Mouse (Mus musculus): ENCODE results near the gene Erfe. TPM values are rescaled to one million over a fixed set of nuclear protein-coding genes. Genes with fewer than 3 reads are reported as not detected.

The Erfe gene
- polyA plus RNA-seq, 2 experiments = 1.5 to 2.1 TPM

DNA sequence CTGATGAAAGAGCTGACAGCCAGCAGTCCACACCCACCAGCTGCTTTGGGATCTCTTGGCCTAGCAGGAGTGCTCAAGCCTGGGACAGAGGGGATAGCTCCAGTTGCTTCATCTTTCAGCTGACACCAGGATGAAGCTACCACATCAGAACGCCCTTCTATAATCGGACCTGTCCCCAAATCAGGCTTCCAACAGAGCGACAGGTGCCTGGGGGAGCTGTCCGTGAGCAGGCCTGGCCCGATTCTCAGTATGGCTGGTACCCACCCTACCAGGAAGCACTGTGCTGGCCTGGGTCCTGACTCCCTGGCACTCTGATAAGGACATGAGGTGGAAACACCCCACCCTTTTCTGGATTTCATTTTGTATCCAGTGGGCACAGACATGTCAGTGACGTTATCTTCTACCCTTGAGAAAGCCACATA is 7.2 kb downstream of the Erfe start:
- H3K27ac ChIP-seq (replicated peaks; ENCODE audit: low read depth, low read length) = no peak overlapping the region
- H3K9ac ChIP-seq (ENCODE audit: low read depth, low read length, severe bottlenecking) = no peak overlapping the region
- H3K4me1 ChIP-seq (ENCODE audit: control insufficient read depth, insufficient read depth, low read length) = no peaks in the 10 kb centered on the region
- ATAC-seq (ENCODE audit: low FRiP score, low read depth) = peak; percentile 13; the same call in 1 of the 2 replicates
- H3K9me3 ChIP-seq (ENCODE audit: control insufficient read depth, low read length) = no peaks in the 10 kb centered on the region
- H3K27me3 ChIP-seq (ENCODE audit: control insufficient read depth, insufficient read depth, low read length) = no peaks in the 10 kb centered on the region
- DNase-seq (ENCODE audit: low spot score) = no peak
- TF ChIP-seq POLR2A (IDR thresholded peaks at IDR 0.05; ENCODE audit: borderline replicate concordance, extremely low read depth, insufficient read depth, insufficient read length) = no peak
- H3K4me3 ChIP-seq (replicated peaks; ENCODE audit: low read length) = no peak overlapping the region
- H3K36me3 ChIP-seq (ENCODE audit: control insufficient read depth, insufficient read depth, low read length) = peaks cover 87% of the 10 kb centered on the region
- H3K4me2 ChIP-seq (replicated peaks; ENCODE audit: low read depth, low read length, severe bottlenecking) = no peak overlapping the region
- 91% methylated on average over 6 of the region's 6 CpGs for WGBS

- H3K36me3 ChIP-seq (ENCODE audit: control insufficient read depth, insufficient read depth, low read length) = peaks cover 95% of the 10 kb centered on the region
- no peak overlapping the region for H3K4me3 ChIP-seq (replicated peaks; ENCODE audit: low read length)
- H3K27ac ChIP-seq (replicated peaks; ENCODE audit: low read depth, low read length) = no peak overlapping the region
- H3K27me3 ChIP-seq (ENCODE audit: control insufficient read depth, insufficient read depth, low read length) = no peaks in the 10 kb centered on the region
- no peaks in the 10 kb centered on the region for H3K9me3 ChIP-seq (ENCODE audit: control insufficient read depth, low read length)
- no peak overlapping the region for H3K9ac ChIP-seq (ENCODE audit: low read depth, low read length, severe bottlenecking)
- H3K4me1 ChIP-seq (ENCODE audit: control insufficient read depth, insufficient read depth, low read length) = no peaks in the 10 kb centered on the region
- 61% methylated on average over 7 of the region's 7 CpGs for WGBS
- ATAC-seq (ENCODE audit: low FRiP score, low read depth) (peak; percentile 73), DNase-seq (ENCODE audit: low spot score) (peak; percentile 86)
- H3K4me2 ChIP-seq (replicated peaks; ENCODE audit: low read depth, low read length, severe bottlenecking) = no peak overlapping the region
- TF ChIP-seq POLR2A (IDR thresholded peaks at IDR 0.05; ENCODE audit: borderline replicate concordance, extremely low read depth, insufficient read depth, insufficient read length) = no peak
Measured at GRCm38 (mm10) chr1:91380453-91381090, 14.3 kb downstream of the Erfe start.

- no peaks in the 10 kb centered on the region for H3K27me3 ChIP-seq (ENCODE audit: control insufficient read depth, insufficient read depth, low read length)
- no peaks in the 10 kb centered on the region for H3K9me3 ChIP-seq (ENCODE audit: control insufficient read depth, low read length)
- H3K36me3 ChIP-seq (ENCODE audit: control insufficient read depth, insufficient read depth, low read length) = peaks cover 94% of the 10 kb centered on the region
- H3K4me2 ChIP-seq (replicated peaks; ENCODE audit: low read depth, low read length, severe bottlenecking) = no peak overlapping the region
- WGBS = 93% methylated on average over 4 of the region's 4 CpGs
- H3K4me1 ChIP-seq (ENCODE audit: control insufficient read depth, insufficient read depth, low read length) = no peaks in the 10 kb centered on the region
- TF ChIP-seq POLR2A (IDR thresholded peaks at IDR 0.05; ENCODE audit: borderline replicate concordance, extremely low read depth, insufficient read depth, insufficient read length) = no peak
- no peak overlapping the region for H3K4me3 ChIP-seq (replicated peaks; ENCODE audit: low read length)
- no peak overlapping the region for H3K27ac ChIP-seq (replicated peaks; ENCODE audit: low read depth, low read length)
- no peak overlapping the region for H3K9ac ChIP-seq (ENCODE audit: low read depth, low read length, severe bottlenecking)
- ATAC-seq (ENCODE audit: low FRiP score, low read depth) = no peak
- DNase-seq (ENCODE audit: low spot score) = no peak
Measured at GRCm38 (mm10) chr1:91381091-91381471, 14.9 kb downstream of the Erfe start.

DNA sequence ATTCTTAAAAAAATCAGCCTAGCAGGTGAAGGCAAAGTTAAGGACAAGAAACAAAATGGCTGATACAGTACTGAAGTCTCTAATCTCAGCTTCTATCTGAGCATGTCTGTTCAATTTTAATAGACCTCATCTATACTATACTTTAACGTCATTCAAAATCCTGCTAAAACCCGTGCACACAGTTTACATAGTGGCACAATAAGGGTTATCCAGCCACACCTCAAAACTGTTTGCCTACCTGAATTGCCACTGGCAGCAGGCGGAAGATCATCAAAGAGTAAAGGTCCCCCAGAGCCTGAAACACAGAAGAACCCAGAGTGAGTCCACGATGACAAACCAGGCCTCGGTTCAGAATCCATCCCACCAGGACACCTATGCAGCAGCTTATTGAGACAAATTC is 24.1 kb downstream of the Erfe start:
- Histone ChIP-seq H3K4me2 (replicated peaks; ENCODE audit: low read depth, low read length, severe bottlenecking) (no peak overlapping the region), H3K27ac (replicated peaks; ENCODE audit: low read depth, low read length) (no peak overlapping the region), H3K9me3 (ENCODE audit: control insufficient read depth, low read length) (no peaks in the 10 kb centered on the region), H3K4me3 (replicated peaks; ENCODE audit: low read length) (no peak overlapping the region), H3K36me3 (ENCODE audit: control insufficient read depth, insufficient read depth, low read length) (peaks cover 76% of the 10 kb centered on the region), H3K27me3 (ENCODE audit: control insufficient read depth, insufficient read depth, low read length) (no peaks in the 10 kb centered on the region), H3K9ac (ENCODE audit: low read depth, low read length, severe bottlenecking) (no peak overlapping the region), H3K4me1 (ENCODE audit: control insufficient read depth, insufficient read depth, low read length) (no peaks in the 10 kb centered on the region)
- no peak for TF ChIP-seq POLR2A (IDR thresholded peaks at IDR 0.05; ENCODE audit: borderline replicate concordance, extremely low read depth, insufficient read depth, insufficient read length)
- 92% methylated on average over 5 of the region's 5 CpGs for WGBS
- no peak for ATAC-seq (ENCODE audit: low FRiP score, low read depth)
- DNase-seq (ENCODE audit: low spot score) = no peak

GRCm38 (mm10) chr1:91397927-91398259 is 31.7 kb downstream of the Erfe start:
- no peaks in the 10 kb centered on the region for H3K27me3 ChIP-seq (ENCODE audit: control insufficient read depth, insufficient read depth, low read length)
- peaks cover 11% of the 10 kb centered on the region for H3K36me3 ChIP-seq (ENCODE audit: control insufficient read depth, insufficient read depth, low read length)
- H3K9me3 ChIP-seq (ENCODE audit: control insufficient read depth, low read length) = no peaks in the 10 kb centered on the region
- H3K9ac ChIP-seq (ENCODE audit: low read depth, low read length, severe bottlenecking) = peak overlapping the region; percentile 94
- no peak for DNase-seq (ENCODE audit: low spot score)
- peak overlapping the region; percentile 83 for H3K27ac ChIP-seq (replicated peaks; ENCODE audit: low read depth, low read length)
- H3K4me1 ChIP-seq (ENCODE audit: control insufficient read depth, insufficient read depth, low read length) = peaks cover 13% of the 10 kb centered on the region
- H3K4me3 ChIP-seq (replicated peaks; ENCODE audit: low read length) = peak overlapping the region; percentile 97
- peak overlapping the region; percentile 60 for H3K4me2 ChIP-seq (replicated peaks; ENCODE audit: low read depth, low read length, severe bottlenecking)
- no peak for TF ChIP-seq POLR2A (IDR thresholded peaks at IDR 0.05; ENCODE audit: borderline replicate concordance, extremely low read depth, insufficient read depth, insufficient read length)
- WGBS = 0% methylated on average over 12 of the region's 12 CpGs
- ATAC-seq (ENCODE audit: low FRiP score, low read depth) = no peak
